Mouse (Mus musculus) ES-Bruce4 (cell line): ENCODE data around the gene Unc5c.

Experiments used
- CTCF ChIP-seq: IDR thresholded peaks from one replicate; pipeline ENCODE4 v1.8.1; 2011; ENCODE audit warnings: low read depth, low read length
- POLR2A ChIP-seq: IDR thresholded peaks from one replicate; pipeline ENCODE4 v1.8.1; 2011; ENCODE audit warnings: low read length; ENCODE audit not compliant: insufficient read depth

DNA sequence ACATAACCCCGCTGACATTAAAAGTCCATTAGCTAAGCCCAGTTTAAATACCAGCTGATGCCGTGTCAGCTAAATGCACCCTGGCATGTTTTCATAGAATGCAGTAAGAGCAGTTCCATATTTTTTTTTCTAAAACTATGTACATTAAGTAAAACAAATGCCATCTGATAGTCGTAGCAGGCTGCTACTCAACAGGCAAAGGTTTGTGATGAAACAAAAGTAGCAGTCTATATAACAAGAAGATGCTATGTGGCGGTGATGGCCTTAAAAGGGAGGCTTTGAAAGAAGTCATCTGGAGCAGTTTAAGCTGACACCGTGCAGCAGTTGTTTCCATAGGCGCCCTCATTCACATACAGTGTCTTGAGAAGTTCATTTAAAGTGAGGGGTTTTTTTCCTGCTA lies 10.9 kb downstream of the Unc5c start:
- TF ChIP-seq POLR2A (no peak), CTCF (no peak)
